Mouse (Mus musculus) liver, postnatal 0 days (tissue): ENCODE results near the gene Shoc2. TPM values are rescaled to one million over a fixed set of nuclear protein-coding genes. Genes with fewer than 3 reads are reported as not detected.

ENCODE experiments used
- ATAC-seq: fragments of 200-750 bp; cut with Nextera tagmentation; 2 replicates; pipeline ENCODE4 v1.8.0; 2017; ENCODE audit warnings: mild to moderate bottlenecking, moderate library complexity
- DNase-seq: peaks from one replicate; pipeline ENCODE4 v3.0.0-alpha.2; 2016
- H3K27ac ChIP-seq: fragments of 300-500 bp; sonication (generic); 2 replicates; pipeline ENCODE4 v1.5.1; 2014; ENCODE audit warnings: antibody characterized with exemption, moderate library complexity, mild to moderate bottlenecking, low read depth
- H3K27me3 ChIP-seq: fragments of 300-500 bp; sonication (generic); 2 replicates; pipeline ENCODE4 v1.6.1; 2014; ENCODE audit warnings: low read length, control low read depth, mixed read lengths; ENCODE audit not compliant: insufficient read depth
- H3K36me3 ChIP-seq: fragments of 300-500 bp; sonication (generic); replicated peaks from 2 replicates; pipeline ENCODE4 v1.6.1; 2014; ENCODE audit warnings: mild to moderate bottlenecking, control low read depth, low read length, moderate library complexity, mixed read lengths; ENCODE audit not compliant: insufficient read depth
- H3K4me1 ChIP-seq: fragments of 300-500 bp; sonication (generic); 2 replicates; pipeline ENCODE4 v1.6.1; 2014; ENCODE audit warnings: antibody characterized with exemption, mild to moderate bottlenecking, control low read depth; ENCODE audit not compliant: insufficient read depth
- H3K4me2 ChIP-seq: fragments of 300-500 bp; sonication (generic); 2 replicates; pipeline ENCODE4 v1.6.1; 2014; ENCODE audit warnings: low read depth, mild to moderate bottlenecking, low read length, moderate library complexity, mixed read lengths
- H3K4me3 ChIP-seq: fragments of 300-500 bp; sonication (generic); 2 replicates; pipeline ENCODE4 v1.5.1; 2014; ENCODE audit warnings: low read depth, low read length
- H3K9ac ChIP-seq: fragments of 300-500 bp; sonication (generic); replicated peaks from 2 replicates; pipeline ENCODE4 v1.6.1; 2014; ENCODE audit warnings: mild to moderate bottlenecking, moderate library complexity
- H3K9me3 ChIP-seq: fragments of 300-500 bp; sonication (generic); 2 replicates; pipeline ENCODE4 v1.6.1; 2016; ENCODE audit warnings: mild to moderate bottlenecking, control low read depth, low read length, mixed read lengths
- CTCF ChIP-seq: sonication (generic); IDR thresholded peaks from 2 replicates; pipeline ENCODE4 v1.5.1; 2016; ENCODE audit warnings: antibody characterized with exemption, low read depth
- EP300 ChIP-seq: IDR thresholded peaks from 2 replicates; pipeline ENCODE4 v1.6.1; 2016; ENCODE audit warnings: antibody characterized with exemption, low read depth, mild to moderate bottlenecking
- WGBS: fragments of 180-500 bp; shearing (Covaris S2); extraction: QIAGEN DNeasy Blood & Tissue Kit; methylation state at CpG from one replicate; pipeline ENCODE4 v1.1.7; 2014; ENCODE audit not compliant: insufficient replicate concordance; 5-methylcytosine and 5-hydroxymethylcytosine counted together
- polyA plus RNA-seq: library from polyadenylated mRNA; unstranded; fragments of >200 nt; fragmentation: Nextera tagmentation; extraction: Ambion mirVana; gene quantifications from 2 replicates; pipeline ENCODE4 v1.2.1, GENCODE M21; 2015

The Shoc2 gene
- polyA plus RNA-seq, 1 experiment from 2014 or later = 13.7 TPM

GRCm38 (mm10) chr19:54040356-54041028 lies 96.4 kb downstream of the Shoc2 start:
- Histone ChIP-seq H3K4me3 (no peak overlapping the region), H3K9me3 (no peaks in the 10 kb centered on the region), H3K36me3 (no peaks in the 10 kb centered on the region), H3K27me3 (peaks cover 30% of the 10 kb centered on the region), H3K4me2 (no peak overlapping the region), H3K4me1 (peaks cover 10% of the 10 kb centered on the region), H3K27ac (no peak overlapping the region), H3K9ac (no peak overlapping the region)
- ATAC-seq (no peak), DNase-seq (peak; percentile 10)
- WGBS = 40% methylated on average over 4 of the region's 4 CpGs
- TF ChIP-seq EP300 = no peak
- no peak for TF ChIP-seq CTCF

- DNase-seq = peak; percentile 11
- no peak for TF ChIP-seq EP300
- Histone ChIP-seq H3K4me3 (no peak overlapping the region), H3K36me3 (no peaks in the 10 kb centered on the region), H3K27ac (no peak overlapping the region), H3K9ac (no peak overlapping the region), H3K27me3 (peaks cover 35% of the 10 kb centered on the region), H3K4me2 (no peak overlapping the region), H3K4me1 (peaks cover 13% of the 10 kb centered on the region), H3K9me3 (no peaks in the 10 kb centered on the region)
- no peak for ATAC-seq
- WGBS = 19% methylated on average over 5 of the region's 5 CpGs
Observed at GRCm38 (mm10) chr19:54041029-54041367, 96.9 kb downstream of the Shoc2 start.

- H3K36me3 ChIP-seq = no peaks in the 10 kb centered on the region
- peak within 1 kb of the TSS; percentile 82 for H3K4me2 ChIP-seq
- TF ChIP-seq CTCF = no peak
- TF ChIP-seq EP300 = no peak
- 65% methylated on average over 5 of the region's 5 CpGs for WGBS
- no peak for DNase-seq
- peak within 1 kb of the TSS; percentile 50; the same call in 1 of the 2 replicates for H3K9ac ChIP-seq
- no peak for ATAC-seq
- H3K4me3 ChIP-seq = peak within 1 kb of the TSS; percentile 55
- H3K4me1 ChIP-seq = peaks cover 25% of the 10 kb centered on the region
- H3K9me3 ChIP-seq = no peaks in the 10 kb centered on the region
- H3K27ac ChIP-seq = no peak within 1 kb of the TSS
- H3K27me3 ChIP-seq = peaks cover 61% of the 10 kb centered on the region
Observed at GRCm38 (mm10) chr19:54043851-54044250, 99.7 kb downstream of the Shoc2 start, which contains the start of gene Adra2a. Adra2a (plus strand) TSS chr19:54044151.

GRCm38 (mm10) chr19:54044507-54045371 lies 100.6 kb downstream of the Shoc2 start:
- ATAC-seq (peak; percentile 63), DNase-seq (peak; percentile 67)
- TF ChIP-seq CTCF = peak; percentile 72
- no peak for TF ChIP-seq EP300
- peak overlapping the region; percentile 55 for H3K4me3 ChIP-seq
- peak overlapping the region; percentile 50; the same call in 1 of the 2 replicates for H3K9ac ChIP-seq
- H3K4me2 ChIP-seq = peak overlapping the region; percentile 82
- peaks cover 66% of the 10 kb centered on the region for H3K27me3 ChIP-seq
- no peaks in the 10 kb centered on the region for H3K9me3 ChIP-seq
- 1% methylated on average over 59 of the region's 59 CpGs for WGBS
- no peaks in the 10 kb centered on the region for H3K36me3 ChIP-seq
- H3K27ac ChIP-seq = no peak overlapping the region
- peaks cover 25% of the 10 kb centered on the region for H3K4me1 ChIP-seq

GRCm38 (mm10) chr19:54045412-54045811 lies 101.3 kb downstream of the Shoc2 start:
- WGBS = 2% methylated on average over 26 of the region's 29 CpGs
- TF ChIP-seq CTCF (no peak), EP300 (no peak)
- peaks cover 66% of the 10 kb centered on the region for H3K27me3 ChIP-seq
- DNase-seq = peak; percentile 26
- H3K4me1 ChIP-seq = peaks cover 25% of the 10 kb centered on the region
- H3K27ac ChIP-seq = no peak overlapping the region
- no peaks in the 10 kb centered on the region for H3K36me3 ChIP-seq
- H3K9ac ChIP-seq = peak overlapping the region; percentile 50; the same call in 1 of the 2 replicates
- H3K4me2 ChIP-seq = peak overlapping the region; percentile 82
- no peaks in the 10 kb centered on the region for H3K9me3 ChIP-seq
- peak; percentile 16 for ATAC-seq
- peak overlapping the region; percentile 55 for H3K4me3 ChIP-seq

GRCm38 (mm10) chr19:54045931-54046683 lies 102.0 kb downstream of the Shoc2 start:
- DNase-seq = peak; percentile 29
- 2% methylated on average over 55 of the region's 55 CpGs for WGBS
- H3K27me3 ChIP-seq = peaks cover 66% of the 10 kb centered on the region

More at GRCm38 (mm10) chr19:54045931-54046683, 102.0 kb downstream of the Shoc2 start:
- Histone ChIP-seq H3K4me2 (peak overlapping the region; percentile 82), H3K9me3 (no peaks in the 10 kb centered on the region), H3K9ac (no peak overlapping the region; the same call in 1 of the 2 replicates), H3K4me3 (peak overlapping the region; percentile 55), H3K27ac (no peak overlapping the region), H3K36me3 (no peaks in the 10 kb centered on the region), H3K4me1 (peaks cover 25% of the 10 kb centered on the region)
- ATAC-seq = no peak
- TF ChIP-seq CTCF (no peak), EP300 (no peak)
